Mouse (Mus musculus) frontal cortex, postnatal 36 days (tissue): Measurements from ENCODE around the gene Nkx1-2.

Experiments used
- DNase-seq, 2 experiments: peaks; one replicate each; pipeline ENCODE4 v3.0.0; 2022; ENCODE audit warnings: low spot score in 2 of 2

Nkx1-2 gene

GRCm38 (mm10) chr7:132568817-132569216 lies 30.6 kb downstream of the Nkx1-2 start:
- DNase-seq = peak in 1 of 2 experiments; percentile 19

DNA sequence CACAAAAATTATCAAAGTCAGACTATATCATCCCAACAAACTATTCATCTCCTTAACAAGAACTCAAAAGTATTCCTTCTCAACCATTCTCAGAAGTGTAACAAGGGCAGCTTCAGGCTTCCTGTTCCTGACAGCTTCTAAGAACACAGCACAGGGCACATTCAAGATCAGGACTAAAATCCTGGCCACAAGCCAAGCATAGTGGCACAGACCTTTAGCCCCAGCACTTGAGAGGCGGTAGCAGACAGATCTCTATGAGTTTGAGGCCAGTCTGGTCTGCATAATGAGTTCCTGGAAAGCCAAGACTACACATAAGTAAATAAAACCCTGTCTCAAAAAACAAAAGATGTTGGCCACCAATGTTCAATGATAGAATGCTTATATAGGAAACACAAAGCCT lies 33.6 kb downstream of the Nkx1-2 start:
- no peak for DNase-seq

DNA sequence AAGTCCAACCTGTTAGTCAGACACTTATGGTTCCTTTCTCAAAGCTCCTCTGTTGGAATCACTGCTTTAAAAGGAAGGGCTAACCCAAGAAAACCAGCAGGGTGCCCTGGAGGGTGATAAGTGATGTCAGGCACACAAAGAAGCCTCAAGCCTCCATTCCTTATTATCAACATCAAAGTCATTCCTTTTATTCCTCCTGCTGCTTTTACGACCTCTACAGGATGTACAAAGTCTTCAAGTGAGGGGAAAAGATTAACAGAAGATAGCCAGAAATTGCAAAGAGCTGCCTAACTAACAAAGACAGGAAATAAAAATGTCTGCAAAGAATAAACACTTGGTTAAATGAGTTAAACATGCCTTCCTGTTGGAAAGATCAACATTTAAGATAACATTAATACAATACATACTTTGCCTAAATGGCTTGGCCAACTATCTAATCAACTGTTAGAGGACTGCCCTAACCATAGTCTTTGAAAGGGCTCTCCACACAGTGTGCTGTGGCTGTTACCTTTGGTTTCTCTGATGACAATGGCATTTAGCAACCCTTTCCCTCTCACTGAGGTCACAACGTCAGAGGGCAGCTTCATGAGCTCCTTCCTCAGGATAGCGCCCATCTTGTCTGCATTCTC lies 40.2 kb downstream of the Nkx1-2 start:
- no peak for DNase-seq

DNA sequence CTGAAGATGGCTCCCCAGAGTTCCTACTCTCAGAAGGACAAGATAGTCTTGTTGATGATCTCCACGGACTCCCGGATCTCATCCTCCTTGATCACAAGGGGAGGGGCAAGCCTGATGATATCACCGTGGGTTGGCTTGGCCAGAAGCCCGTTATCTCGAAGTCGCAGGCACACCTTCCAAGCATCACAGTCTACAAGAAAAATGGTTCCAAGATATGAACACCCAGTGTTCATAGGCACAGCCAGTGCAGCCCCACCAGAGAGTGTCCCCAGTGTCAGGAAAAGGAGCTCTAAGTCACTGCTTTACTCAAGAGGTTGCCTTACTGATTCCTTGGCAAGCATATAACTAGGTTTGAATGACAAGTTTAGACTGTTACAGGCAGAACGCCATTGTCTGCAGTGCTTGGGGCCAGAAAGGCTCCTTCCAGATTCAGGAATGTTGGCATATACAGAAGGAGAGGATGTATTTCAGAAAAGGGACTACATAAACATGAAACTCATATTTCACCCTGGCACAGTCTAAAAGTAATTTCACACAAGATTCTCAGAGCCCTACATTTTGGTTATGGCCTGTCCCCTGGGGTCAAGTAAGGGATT lies 41.2 kb downstream of the Nkx1-2 start:
- DNase-seq = no peak

GRCm38 (mm10) chr7:132556575-132556974 lies 42.9 kb downstream of the Nkx1-2 start:
- DNase-seq = no peak

DNA sequence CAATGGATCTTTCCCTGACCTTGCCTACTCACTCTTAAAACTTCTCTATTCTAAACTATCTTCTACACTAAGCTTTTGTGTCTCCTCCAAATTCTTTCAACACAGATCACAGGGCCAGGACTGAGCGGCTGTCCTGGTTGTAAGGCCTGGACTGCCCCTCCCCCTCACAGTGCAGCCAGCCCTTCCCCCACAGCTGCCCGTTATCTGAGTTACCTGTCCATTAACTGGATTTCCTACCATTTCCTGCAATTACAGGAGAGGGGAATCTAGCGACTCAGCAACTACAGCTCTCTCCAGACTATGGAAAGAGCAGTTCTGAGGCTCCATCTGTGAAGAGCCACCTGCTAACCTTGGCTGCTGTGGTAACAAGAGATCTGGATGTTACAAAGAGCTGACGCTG lies 43.5 kb downstream of the Nkx1-2 start:
- no peak for DNase-seq

DNA sequence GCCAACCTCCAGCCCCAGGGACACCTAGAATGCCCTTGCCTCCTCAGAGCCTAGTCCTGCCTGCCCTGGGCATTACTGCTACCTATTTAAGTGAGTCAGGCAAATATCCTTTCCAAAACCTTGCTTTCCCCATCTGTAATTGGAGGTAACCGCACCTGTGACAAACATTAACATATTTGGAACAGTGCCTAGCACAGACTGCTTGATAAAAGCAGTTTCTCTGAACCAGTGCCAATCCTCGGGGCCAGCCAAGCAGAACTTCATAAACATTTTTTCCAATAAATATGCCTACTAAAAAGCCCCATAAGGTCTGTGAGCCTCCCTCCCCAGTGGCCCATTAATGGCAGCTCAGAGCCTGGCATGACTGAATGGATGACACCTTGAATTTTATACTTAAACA lies 45.3 kb downstream of the Nkx1-2 start:
- DNase-seq = no peak

- peak; percentile 98 for DNase-seq
Observed at GRCm38 (mm10) chr7:132551351-132552126, 47.9 kb downstream of the Nkx1-2 start.

- no peak for DNase-seq
Observed at GRCm38 (mm10) chr7:132547126-132547525, 52.3 kb downstream of the Nkx1-2 start.
